Mouse (Mus musculus): ENCODE data around the gene Rtn4rl2.

Gene Rtn4rl2

GRCm38 (mm10) chr2:84885084-84886055 lies 1.1 kb downstream of the Rtn4rl2 start:
- DNase-seq (ENCODE audit: low spot score in 2 of 2), result peak in 1 of 2 experiments; percentile 9

GRCm38 (mm10) chr2:84884611-84885010 lies 1.9 kb downstream of the Rtn4rl2 start:
- peak in 1 of 2 experiments; percentile 3 for DNase-seq (ENCODE audit: low spot score in 2 of 2)

- DNase-seq (ENCODE audit: low spot score in 2 of 2), result peak in 1 of 2 experiments; percentile 2
Observed at GRCm38 (mm10) chr2:84883942-84884341, 2.6 kb downstream of the Rtn4rl2 start.

- peak in 1 of 2 experiments; percentile 3 for DNase-seq (ENCODE audit: low spot score in 2 of 2)
Observed at GRCm38 (mm10) chr2:84883530-84883929, 3.0 kb downstream of the Rtn4rl2 start.

GRCm38 (mm10) chr2:84883084-84883483 lies 3.4 kb downstream of the Rtn4rl2 start:
- DNase-seq (ENCODE audit: low spot score in 2 of 2), result no peak

GRCm38 (mm10) chr2:84882606-84883005 lies 3.9 kb downstream of the Rtn4rl2 start:
- DNase-seq (ENCODE audit: low spot score in 2 of 2), result peak in 1 of 2 experiments; percentile 69

- DNase-seq (ENCODE audit: low spot score in 2 of 2), result peak in 1 of 2 experiments; percentile 4
Observed at GRCm38 (mm10) chr2:84880590-84880989, 5.9 kb downstream of the Rtn4rl2 start.

- no peak for DNase-seq (ENCODE audit: low spot score in 2 of 2)
Observed at GRCm38 (mm10) chr2:84875842-84876241, 10.7 kb downstream of the Rtn4rl2 start.

GRCm38 (mm10) chr2:84872105-84872716 lies 14.3 kb downstream of the Rtn4rl2 start:
- DNase-seq (ENCODE audit: low spot score in 2 of 2), result no peak

- DNase-seq (ENCODE audit: low spot score in 2 of 2), result no peak
Observed at GRCm38 (mm10) chr2:84870623-84871160, 15.8 kb downstream of the Rtn4rl2 start.

GRCm38 (mm10) chr2:84868977-84869376 lies 17.5 kb downstream of the Rtn4rl2 start:
- DNase-seq (ENCODE audit: low spot score in 2 of 2), result no peak

- peak; percentile 68 to 72 for DNase-seq (ENCODE audit: low spot score in 2 of 2)
Observed at GRCm38 (mm10) chr2:84868521-84868943, 18.0 kb downstream of the Rtn4rl2 start.

- peak in 1 of 2 experiments; percentile 52 for DNase-seq (ENCODE audit: low spot score in 2 of 2)
Observed at GRCm38 (mm10) chr2:84865616-84866571, 20.6 kb downstream of the Rtn4rl2 start.

GRCm38 (mm10) chr2:84862231-84862630 lies 24.3 kb downstream of the Rtn4rl2 start:
- no peak for DNase-seq (ENCODE audit: low spot score in 2 of 2)

GRCm38 (mm10) chr2:84861430-84861829 lies 25.1 kb downstream of the Rtn4rl2 start:
- no peak for DNase-seq (ENCODE audit: low spot score in 2 of 2)

- no peak for DNase-seq (ENCODE audit: low spot score in 2 of 2)
Observed at GRCm38 (mm10) chr2:84859991-84860780, 26.3 kb downstream of the Rtn4rl2 start.

GRCm38 (mm10) chr2:84858551-84858950 lies 28.0 kb downstream of the Rtn4rl2 start:
- DNase-seq (ENCODE audit: low spot score in 2 of 2), result no peak

GRCm38 (mm10) chr2:84855732-84856131 lies 30.8 kb downstream of the Rtn4rl2 start:
- DNase-seq (ENCODE audit: low spot score in 2 of 2), result no peak

- no peak for DNase-seq (ENCODE audit: low spot score in 2 of 2)
Observed at GRCm38 (mm10) chr2:84851130-84852040, 35.1 kb downstream of the Rtn4rl2 start.
